Mouse (Mus musculus): ENCODE measurements around the gene Noxo1. TPM values are rescaled to one million over a fixed set of nuclear protein-coding genes. Genes with fewer than 3 reads are reported as not detected.
"Not testable (repeated sequence)": the region's sequence is repeated elsewhere in the genome, so short reads cannot be mapped to it uniquely, and the experiment has no call there.

Gene Noxo1
- polyA plus RNA-seq, 1 experiment from 2014 or later: 2.7 TPM

DNA sequence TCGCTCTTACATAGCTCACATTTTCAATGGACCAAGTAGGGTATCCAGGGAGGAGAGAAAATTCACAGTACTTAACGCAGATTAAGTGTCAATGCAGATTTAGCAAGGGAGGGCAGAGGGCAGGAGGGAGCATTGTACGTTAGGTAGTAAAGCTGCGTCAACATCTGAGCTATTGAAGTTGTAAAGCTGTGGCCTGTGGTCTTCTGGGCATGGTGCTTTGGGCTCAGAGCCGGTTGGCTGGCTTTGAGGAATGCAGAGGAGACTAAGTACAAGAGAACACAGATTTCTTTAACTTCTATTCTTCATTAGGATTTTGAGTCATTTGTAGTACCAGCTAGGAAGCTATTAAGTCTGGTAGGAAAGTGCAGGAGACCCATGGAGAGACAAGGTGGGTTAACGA, 19.5 kb downstream of the Noxo1 start:
- Histone ChIP-seq H3K4me1 (ENCODE audit: insufficient read depth, low read length) (peaks cover 17% of the 10 kb centered on the region), H3K9me3 (ENCODE audit: low read length) (no peaks in the 10 kb centered on the region), H3K27ac (ENCODE audit: low read length) (peak overlapping the region; percentile 76), H3K36me3 (ENCODE audit: insufficient read depth, low read length) (peaks cover 3% of the 10 kb centered on the region; the same call in 1 of the 2 replicates), H3K4me2 (replicated peaks; ENCODE audit: low read depth, low read length) (no peak overlapping the region), H3K9ac (replicated peaks; ENCODE audit: low read length) (0 out of 2 replicates have a peak overlapping the region, but pooled peaks have one; percentile 41), H3K27me3 (ENCODE audit: insufficient read depth, low read length) (no peaks in the 10 kb centered on the region), H3K4me3 (ENCODE audit: low read length) (no peak overlapping the region)
- no peak for ATAC-seq (ENCODE audit: low FRiP score, low TSS enrichment)
- WGBS: 40% methylated on average over 6 of the region's 6 CpGs

DNA sequence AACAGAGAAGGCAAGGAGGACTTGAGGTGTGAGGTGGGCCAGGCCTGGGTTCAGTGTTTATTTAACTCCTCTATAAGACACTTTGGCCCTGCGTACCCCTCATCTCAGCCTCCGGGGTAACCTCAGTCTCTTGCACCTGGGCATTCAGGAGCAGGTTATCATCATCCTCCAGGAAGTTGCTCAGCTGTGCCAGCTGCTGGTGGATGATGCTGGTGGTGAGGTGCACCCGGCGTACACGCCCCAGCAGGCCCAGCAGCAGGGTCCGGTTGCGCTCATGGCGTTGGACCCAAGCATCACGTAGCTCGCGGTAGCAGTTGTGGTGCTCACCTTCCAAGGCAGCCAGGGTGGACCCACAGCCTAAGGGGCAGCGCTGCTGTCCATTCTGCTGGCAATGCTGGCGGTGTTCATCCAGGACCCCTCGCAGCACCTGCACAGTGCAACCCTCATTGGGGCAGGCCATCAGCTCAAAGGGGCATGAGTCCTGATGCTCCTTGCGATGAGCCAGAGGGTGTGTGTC, 20.2 kb downstream of the Noxo1 start:
- no peak for ATAC-seq (ENCODE audit: low FRiP score, low TSS enrichment)
- 89% methylated on average over 15 of the region's 15 CpGs for WGBS
- H3K27ac ChIP-seq (ENCODE audit: low read length): peak overlapping the region; percentile 76
- peaks cover 19% of the 10 kb centered on the region for H3K4me1 ChIP-seq (ENCODE audit: insufficient read depth, low read length)
- no peak overlapping the region for H3K4me2 ChIP-seq (replicated peaks; ENCODE audit: low read depth, low read length)
- no peaks in the 10 kb centered on the region for H3K9me3 ChIP-seq (ENCODE audit: low read length)
- H3K27me3 ChIP-seq (ENCODE audit: insufficient read depth, low read length): no peaks in the 10 kb centered on the region
- H3K36me3 ChIP-seq (ENCODE audit: insufficient read depth, low read length): peaks cover 5% of the 10 kb centered on the region; the same call in 1 of the 2 replicates
- H3K9ac ChIP-seq (replicated peaks; ENCODE audit: low read length): 0 out of 2 replicates have a peak overlapping the region, but pooled peaks have one; percentile 41
- no peak overlapping the region for H3K4me3 ChIP-seq (ENCODE audit: low read length)

GRCm38 (mm10) chr17:24717943-24718342, 21.9 kb downstream of the Noxo1 start, which contains the start of the genes Rnf151 and Rps2:
Gene Rnf151, minus strand, starts transcription at chr17:24718063.
Gene Rps2, plus strand, starts transcription at chr17:24718116.
- H3K4me2 ChIP-seq (replicated peaks; ENCODE audit: low read depth, low read length): peak within 1 kb of the TSS; percentile 59
- H3K27me3 ChIP-seq (ENCODE audit: insufficient read depth, low read length): no peaks in the 10 kb centered on the region
- H3K4me1 ChIP-seq (ENCODE audit: insufficient read depth, low read length): peaks cover 36% of the 10 kb centered on the region
- no peaks in the 10 kb centered on the region for H3K9me3 ChIP-seq (ENCODE audit: low read length)
- H3K36me3 ChIP-seq (ENCODE audit: insufficient read depth, low read length): peaks cover 20% of the 10 kb centered on the region
- no peak within 1 kb of the TSS for H3K27ac ChIP-seq (ENCODE audit: low read length)
- WGBS: 91% methylated on average over 4 of the region's 4 CpGs
- ATAC-seq (ENCODE audit: low FRiP score, low TSS enrichment): no peak
- H3K4me3 ChIP-seq (ENCODE audit: low read length): peak within 1 kb of the TSS; percentile 96
- peak within 1 kb of the TSS; percentile 92 for H3K9ac ChIP-seq (replicated peaks; ENCODE audit: low read length)

DNA sequence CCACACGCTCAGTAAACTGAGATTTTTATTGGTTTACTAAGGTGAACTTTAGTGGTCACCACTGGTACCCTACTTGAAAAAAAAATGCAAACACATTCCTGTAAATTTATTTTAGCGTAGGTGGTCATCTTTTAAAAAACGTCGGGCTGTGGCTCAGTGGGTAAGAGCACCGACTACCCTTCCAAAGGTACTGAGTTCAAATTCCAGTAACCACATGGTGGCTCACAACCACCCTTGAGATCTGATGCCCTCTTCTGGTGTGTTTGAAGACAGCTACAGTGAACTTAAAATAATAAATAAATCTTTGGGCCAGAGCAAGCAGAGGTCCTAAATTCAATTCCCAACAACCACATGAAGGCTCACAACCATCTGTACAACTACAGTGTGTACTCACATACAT, 22.9 kb downstream of the Noxo1 start:
- WGBS: 67% methylated on average over 5 of the region's 5 CpGs
- Histone ChIP-seq H3K9ac (replicated peaks; ENCODE audit: low read length) (peak overlapping the region; percentile 92), H3K4me3 (ENCODE audit: low read length) (peak overlapping the region; percentile 96), H3K4me2 (replicated peaks; ENCODE audit: low read depth, low read length) (peak overlapping the region; percentile 59), H3K36me3 (ENCODE audit: insufficient read depth, low read length) (peaks cover 20% of the 10 kb centered on the region), H3K4me1 (ENCODE audit: insufficient read depth, low read length) (peaks cover 42% of the 10 kb centered on the region)
- ATAC-seq (ENCODE audit: low FRiP score, low TSS enrichment); H3K9me3 ChIP-seq (ENCODE audit: low read length); H3K27ac ChIP-seq (ENCODE audit: low read length); H3K27me3 ChIP-seq (ENCODE audit: insufficient read depth, low read length): not testable (repeated sequence)

GRCm38 (mm10) chr17:24719494-24720222, 23.6 kb downstream of the Noxo1 start:
- Histone ChIP-seq H3K9me3 (ENCODE audit: low read length) (no peaks in the 10 kb centered on the region), H3K36me3 (ENCODE audit: insufficient read depth, low read length) (peaks cover 20% of the 10 kb centered on the region), H3K27ac (ENCODE audit: low read length) (peak overlapping the region; percentile 93), H3K27me3 (ENCODE audit: insufficient read depth, low read length) (no peaks in the 10 kb centered on the region), H3K4me2 (replicated peaks; ENCODE audit: low read depth, low read length) (peak overlapping the region; percentile 82), H3K4me3 (ENCODE audit: low read length) (peak overlapping the region; percentile 96), H3K4me1 (ENCODE audit: insufficient read depth, low read length) (peaks cover 42% of the 10 kb centered on the region), H3K9ac (replicated peaks; ENCODE audit: low read length) (peak overlapping the region; percentile 92)
- peak; percentile 98 for ATAC-seq (ENCODE audit: low FRiP score, low TSS enrichment)
- under 1% methylated on average over 61 of the region's 61 CpGs for WGBS

DNA sequence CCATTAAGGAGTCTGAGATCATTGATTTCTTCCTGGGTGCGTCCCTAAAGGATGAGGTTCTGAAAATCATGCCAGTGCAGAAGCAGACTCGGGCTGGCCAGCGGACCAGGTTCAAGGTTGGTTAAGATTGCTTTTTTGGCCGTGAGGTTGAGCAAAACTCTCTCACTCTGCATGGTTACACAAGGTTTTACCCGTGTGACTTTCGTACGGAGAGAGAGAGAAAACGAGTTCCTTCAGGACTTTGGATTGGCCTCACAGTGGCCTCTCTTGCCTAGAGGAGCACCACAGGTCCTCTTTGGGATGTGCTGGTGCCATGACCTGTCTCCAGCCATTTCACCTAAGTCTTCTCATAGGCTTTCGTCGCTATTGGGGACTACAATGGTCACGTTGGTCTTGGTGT, 24.6 kb downstream of the Noxo1 start:
- not testable (repeated sequence) for ATAC-seq (ENCODE audit: low FRiP score, low TSS enrichment); H3K27ac ChIP-seq (ENCODE audit: low read length); H3K9me3 ChIP-seq (ENCODE audit: low read length); H3K27me3 ChIP-seq (ENCODE audit: insufficient read depth, low read length)
- peak overlapping the region; percentile 66 for H3K9ac ChIP-seq (replicated peaks; ENCODE audit: low read length)
- peak overlapping the region; percentile 96 for H3K4me3 ChIP-seq (ENCODE audit: low read length)
- H3K4me2 ChIP-seq (replicated peaks; ENCODE audit: low read depth, low read length): peak overlapping the region; percentile 82
- peaks cover 20% of the 10 kb centered on the region for H3K36me3 ChIP-seq (ENCODE audit: insufficient read depth, low read length)
- peaks cover 36% of the 10 kb centered on the region for H3K4me1 ChIP-seq (ENCODE audit: insufficient read depth, low read length)
- WGBS: under 1% methylated on average over 11 of the region's 11 CpGs

DNA sequence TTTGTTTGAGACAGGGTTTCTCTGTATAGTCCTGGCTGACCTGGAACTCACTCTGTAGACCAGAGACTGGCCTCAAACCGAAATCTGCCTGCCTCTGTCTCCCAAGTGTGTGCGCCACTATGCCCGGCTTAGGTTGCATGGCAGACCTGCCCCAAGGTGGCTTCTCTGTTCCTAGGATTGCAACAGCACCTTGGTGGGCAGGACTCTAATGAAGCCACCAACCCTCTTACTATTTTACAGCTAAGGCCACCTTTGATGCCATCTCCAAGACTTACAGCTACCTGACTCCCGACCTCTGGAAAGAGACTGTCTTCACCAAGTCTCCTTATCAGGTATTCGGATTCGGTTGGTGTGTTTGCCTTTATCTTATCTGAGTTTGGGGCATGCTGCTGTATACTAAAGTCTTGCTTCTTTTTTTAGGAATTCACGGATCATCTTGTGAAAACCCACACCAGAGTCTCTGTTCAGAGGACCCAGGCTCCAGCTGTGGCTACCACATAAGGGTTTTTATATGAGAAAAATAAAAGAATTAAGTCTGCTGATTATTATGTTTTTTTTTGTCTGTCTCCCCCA, 25.4 kb downstream of the Noxo1 start:
- Histone ChIP-seq H3K4me3 (ENCODE audit: low read length) (peak overlapping the region; percentile 96), H3K9ac (replicated peaks; ENCODE audit: low read length) (peak overlapping the region; percentile 70), H3K4me2 (replicated peaks; ENCODE audit: low read depth, low read length) (peak overlapping the region; percentile 82), H3K36me3 (ENCODE audit: insufficient read depth, low read length) (peaks cover 20% of the 10 kb centered on the region), H3K4me1 (ENCODE audit: insufficient read depth, low read length) (peaks cover 32% of the 10 kb centered on the region)
- H3K27me3 ChIP-seq (ENCODE audit: insufficient read depth, low read length); H3K27ac ChIP-seq (ENCODE audit: low read length); H3K9me3 ChIP-seq (ENCODE audit: low read length); ATAC-seq (ENCODE audit: low FRiP score, low TSS enrichment): not testable (repeated sequence)
- 53% methylated on average over 7 of the region's 7 CpGs for WGBS

DNA sequence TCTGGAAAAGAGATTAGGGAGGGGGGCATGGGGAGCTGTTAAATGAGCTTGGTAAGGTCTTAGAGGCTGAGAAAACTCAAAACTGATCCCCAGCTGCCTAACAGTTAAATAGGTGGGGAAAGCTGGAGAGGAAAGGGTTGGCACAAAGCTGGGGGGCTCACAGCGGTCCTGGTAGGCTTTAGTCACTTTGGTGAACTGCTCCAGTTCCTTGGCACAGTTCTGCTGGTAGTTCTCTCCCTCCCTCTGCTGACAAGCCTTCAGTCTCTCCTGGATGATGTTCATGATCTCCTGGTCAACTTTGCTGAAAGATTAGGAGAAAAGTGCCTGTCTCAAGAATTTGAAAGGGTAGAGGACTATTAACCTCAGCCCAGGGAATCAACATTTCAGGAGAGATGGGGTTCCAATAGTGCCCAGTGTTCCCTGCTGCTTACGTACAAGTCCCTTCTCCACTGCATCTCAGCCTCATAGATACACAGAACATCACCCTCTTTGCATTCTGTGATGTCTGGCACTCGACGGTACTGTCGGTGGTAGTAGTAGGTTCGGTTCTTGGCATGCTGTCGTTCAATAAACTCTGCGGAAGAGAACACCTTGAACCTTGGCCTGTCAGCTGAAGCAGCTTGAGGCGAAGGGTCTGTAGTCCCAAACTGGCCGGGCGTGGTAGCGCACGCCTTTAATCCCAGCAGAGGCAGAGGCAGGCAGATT, 26.3 kb downstream of the Noxo1 start:
- Histone ChIP-seq H3K36me3 (ENCODE audit: insufficient read depth, low read length) (peaks cover 20% of the 10 kb centered on the region), H3K4me1 (ENCODE audit: insufficient read depth, low read length) (peaks cover 32% of the 10 kb centered on the region), H3K9me3 (ENCODE audit: low read length) (no peaks in the 10 kb centered on the region), H3K4me3 (ENCODE audit: low read length) (peak overlapping the region; percentile 96), H3K9ac (replicated peaks; ENCODE audit: low read length) (peak overlapping the region; percentile 70; the same call in 1 of the 2 replicates), H3K27ac (ENCODE audit: low read length) (peak overlapping the region; percentile 33; the same call in 1 of the 2 replicates), H3K4me2 (replicated peaks; ENCODE audit: low read depth, low read length) (peak overlapping the region; percentile 82), H3K27me3 (ENCODE audit: insufficient read depth, low read length) (no peaks in the 10 kb centered on the region)
- 36% methylated on average over 13 of the region's 13 CpGs for WGBS
- ATAC-seq (ENCODE audit: low FRiP score, low TSS enrichment): no peak

DNA sequence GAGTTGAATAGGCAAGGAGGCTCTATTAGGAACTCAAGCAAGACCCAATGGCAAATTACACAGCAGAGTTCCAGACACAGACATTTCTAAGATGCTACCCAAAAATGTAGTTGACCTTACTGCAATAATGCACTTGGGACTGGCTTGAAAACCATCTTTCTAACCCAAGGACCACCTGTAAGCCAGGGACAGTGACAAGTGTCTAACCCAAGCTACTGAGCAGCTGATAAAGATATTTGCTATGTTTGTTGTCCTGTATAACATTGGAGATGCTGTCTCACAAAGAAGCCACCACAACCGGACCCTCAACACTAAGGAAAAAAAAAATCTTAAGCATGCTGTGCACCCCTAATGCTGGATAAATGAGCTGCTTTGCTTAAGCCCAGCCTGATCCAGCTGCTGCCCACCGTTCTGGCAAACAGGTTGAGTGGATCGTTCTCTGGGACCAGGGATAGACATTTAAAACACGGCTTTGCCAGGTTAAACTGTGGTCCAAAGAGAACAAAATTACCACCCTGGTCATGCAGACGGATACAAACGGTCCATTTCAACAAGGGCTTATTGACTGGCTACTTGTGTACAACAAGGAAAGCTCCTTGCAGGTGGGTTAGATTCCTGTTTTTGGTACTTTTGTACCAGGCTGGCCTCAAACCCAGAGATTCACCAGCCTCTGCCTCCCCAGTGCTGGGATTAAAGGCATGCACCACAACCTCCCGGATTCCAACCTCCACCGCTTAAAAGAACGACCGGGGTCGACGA, 27.3 kb downstream of the Noxo1 start:
- H3K9ac ChIP-seq (replicated peaks; ENCODE audit: low read length): peak overlapping the region; percentile 87
- H3K4me2 ChIP-seq (replicated peaks; ENCODE audit: low read depth, low read length): peak overlapping the region; percentile 82
- H3K27me3 ChIP-seq (ENCODE audit: insufficient read depth, low read length): no peaks in the 10 kb centered on the region
- peak overlapping the region; percentile 87 for H3K27ac ChIP-seq (ENCODE audit: low read length)
- H3K4me3 ChIP-seq (ENCODE audit: low read length): peak overlapping the region; percentile 96
- H3K9me3 ChIP-seq (ENCODE audit: low read length): no peaks in the 10 kb centered on the region
- peaks cover 32% of the 10 kb centered on the region for H3K4me1 ChIP-seq (ENCODE audit: insufficient read depth, low read length)
- WGBS: under 1% methylated on average over 12 of the region's 12 CpGs
- peaks cover 16% of the 10 kb centered on the region for H3K36me3 ChIP-seq (ENCODE audit: insufficient read depth, low read length)
- no peak for ATAC-seq (ENCODE audit: low FRiP score, low TSS enrichment)
